Mouse (Mus musculus) testis, adult 10 weeks (tissue): ENCODE results near the gene Npvf. TPM values are rescaled to one million over a fixed set of nuclear protein-coding genes. Genes with fewer than 3 reads are reported as not detected.

Experiments
- polyA plus RNA-seq: library from polyadenylated mRNA; stranded (reverse); fragments of 350-450 nt; fragmentation: Illumina TruSeq; extraction: RNeasy Lipid Tissue Mini Kit (QIAGEN cat#74804); gene quantifications from one replicate; pipeline ENCODE4 v1.2.3, GENCODE M21; 2014; ENCODE audit warnings: low read depth, low replicate concordance

Gene Npvf
- not detected for polyA plus RNA-seq

DNA sequence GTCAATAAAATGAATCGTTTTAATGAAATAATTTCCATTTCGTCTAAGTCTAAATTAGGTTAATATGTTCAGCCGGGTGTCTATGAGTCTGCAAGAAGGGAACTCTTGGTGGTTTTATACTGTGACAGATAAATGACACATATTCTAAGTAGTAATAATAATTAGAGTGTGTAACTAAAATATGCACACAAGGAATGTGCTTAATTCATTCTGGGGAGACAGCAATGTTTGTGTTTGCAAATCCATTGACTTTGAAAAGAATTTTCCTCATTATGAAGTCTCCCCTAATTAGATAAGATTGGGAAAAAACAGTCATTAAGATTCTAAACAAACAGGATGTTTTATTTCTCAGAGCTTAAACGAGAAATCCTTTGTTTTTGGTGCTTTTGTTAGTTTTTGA, at the start of gene Npvf:
TSS of gene Npvf (minus strand) at position 84 of the 400 bp plus-strand sequence.

Other genes with a start within 250 kb of the Npvf start
- gene Osbpl3, start 198.2 kb downstream of the Npvf start, polyA plus RNA-seq: 0.36 TPM
- gene Cycs, start 87.9 kb downstream of the Npvf start, polyA plus RNA-seq: 67.6 TPM
- 733 TPM for gene 4921507P07Rik, start 57.8 kb downstream of the Npvf start, polyA plus RNA-seq